Mouse (Mus musculus): Measurements from ENCODE around the gene 4933416C03Rik. TPM values are rescaled to one million over a fixed set of nuclear protein-coding genes. Genes with fewer than 3 reads are reported as not detected.

4933416C03Rik gene
- not detected in 2 replicates for polyA plus RNA-seq (2015; fragmentation: Nextera tagmentation; extraction: Ambion mirVana)

DNA sequence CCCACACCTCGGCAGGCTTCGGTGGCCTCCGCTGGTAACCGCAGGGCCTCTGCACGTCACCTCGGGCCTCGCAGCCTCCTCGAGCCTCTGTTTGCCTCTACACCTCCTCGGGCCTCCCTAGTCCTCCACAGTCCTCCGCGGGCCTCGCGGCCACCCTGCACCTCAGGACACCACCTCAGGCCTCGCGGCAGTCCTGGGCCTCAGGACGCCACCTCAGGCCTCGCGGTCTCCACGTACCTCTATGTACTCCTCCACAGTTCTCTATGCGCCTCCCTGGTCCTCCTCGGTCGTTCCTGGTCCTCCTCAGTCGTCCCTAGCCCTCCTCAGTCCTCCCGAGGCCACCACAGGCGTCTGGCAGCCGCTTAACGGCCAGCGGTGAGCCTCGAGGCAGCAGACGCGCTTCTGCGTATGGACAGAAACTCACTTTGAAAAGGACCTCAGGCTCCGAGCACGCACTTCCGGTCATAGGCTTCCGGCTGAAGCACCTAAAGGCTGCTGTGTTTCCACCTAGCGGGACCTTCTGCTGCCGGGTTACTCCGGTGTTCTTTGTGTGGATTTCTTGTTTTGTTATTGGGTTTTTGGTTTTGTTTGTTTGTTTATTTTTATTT lies at the start of gene 4933416C03Rik:
Gene 4933416C03Rik, minus strand, starts transcription at position 51 of the 608 bp plus-strand sequence.
- Histone ChIP-seq H3K27ac (ENCODE audit: low read length) (no peak within 1 kb of the TSS), H3K9me3 (ENCODE audit: low read length) (no peaks in the 10 kb centered on the region; the same call in 1 of the 2 replicates), H3K36me3 (ENCODE audit: insufficient read depth, low read length) (no peaks in the 10 kb centered on the region), H3K4me3 (ENCODE audit: low read length) (no peak within 1 kb of the TSS), H3K4me1 (ENCODE audit: insufficient read depth, low read length) (no peaks in the 10 kb centered on the region), H3K4me2 (replicated peaks; ENCODE audit: low read depth, low read length) (no peak within 1 kb of the TSS), H3K27me3 (ENCODE audit: insufficient read depth, low read length) (no peaks in the 10 kb centered on the region), H3K9ac (replicated peaks; ENCODE audit: low read length) (no peak within 1 kb of the TSS)
- 98% methylated on average over 39 of the region's 39 CpGs for WGBS
- ATAC-seq (ENCODE audit: low FRiP score, low TSS enrichment) = no peak

DNA sequence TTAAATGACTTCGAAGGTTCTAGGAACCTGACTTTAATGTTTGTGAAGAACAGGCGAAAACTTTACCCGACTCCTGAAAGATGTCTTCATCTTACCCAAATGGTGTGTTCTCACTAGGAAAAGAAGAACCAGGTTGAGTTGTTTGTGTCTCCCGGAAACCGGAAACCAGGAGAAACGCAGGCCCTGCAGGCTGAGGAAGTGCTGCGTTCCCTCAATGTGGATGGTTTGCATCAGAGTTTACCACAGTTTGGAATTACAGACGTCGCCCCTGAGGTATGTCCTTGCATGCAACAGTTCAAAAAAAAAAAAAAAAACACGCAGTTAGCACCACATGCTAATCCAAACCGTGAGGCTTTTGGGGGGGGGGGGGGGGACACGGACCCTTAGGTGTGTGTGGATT lies 48.6 kb upstream of the 4933416C03Rik start:
- Histone ChIP-seq H3K27ac (ENCODE audit: low read length) (no peak overlapping the region), H3K4me1 (ENCODE audit: insufficient read depth, low read length) (no peaks in the 10 kb centered on the region), H3K4me2 (replicated peaks; ENCODE audit: low read depth, low read length) (no peak overlapping the region), H3K9ac (replicated peaks; ENCODE audit: low read length) (no peak overlapping the region), H3K36me3 (ENCODE audit: insufficient read depth, low read length) (no peaks in the 10 kb centered on the region), H3K4me3 (ENCODE audit: low read length) (no peak overlapping the region), H3K9me3 (ENCODE audit: low read length) (no peaks in the 10 kb centered on the region), H3K27me3 (ENCODE audit: insufficient read depth, low read length) (no peaks in the 10 kb centered on the region)
- no peak for ATAC-seq (ENCODE audit: low FRiP score, low TSS enrichment)
- 72% methylated on average over 11 of the region's 12 CpGs for WGBS

DNA sequence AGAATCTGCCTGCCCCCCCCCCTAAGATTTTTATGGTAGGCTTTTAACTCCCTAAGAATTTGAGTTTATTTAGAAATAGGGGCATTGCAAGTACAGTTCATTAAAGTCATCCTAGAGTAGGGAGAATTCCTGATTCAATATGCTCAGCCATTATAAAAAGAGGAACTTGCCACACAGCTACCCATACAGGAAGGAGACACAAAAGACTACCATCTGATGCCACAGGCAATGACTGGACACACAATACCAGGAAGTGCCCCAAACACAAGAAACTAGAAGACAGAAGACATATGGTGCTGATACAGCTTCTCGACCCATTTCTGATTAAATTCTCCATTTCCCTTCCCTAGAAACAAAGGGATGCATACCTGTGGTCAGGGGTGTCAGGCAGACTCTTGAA lies 43.0 kb upstream of the 4933416C03Rik start:
- no peak overlapping the region for H3K4me3 ChIP-seq (ENCODE audit: low read length)
- H3K4me2 ChIP-seq (replicated peaks; ENCODE audit: low read depth, low read length) = no peak overlapping the region
- WGBS = 63% methylated on average over 1 of the region's 1 CpGs
- ATAC-seq (ENCODE audit: low FRiP score, low TSS enrichment) = no peak
- no peak overlapping the region for H3K27ac ChIP-seq (ENCODE audit: low read length)
- H3K9ac ChIP-seq (replicated peaks; ENCODE audit: low read length) = no peak overlapping the region
- no peaks in the 10 kb centered on the region for H3K4me1 ChIP-seq (ENCODE audit: insufficient read depth, low read length)
- H3K9me3 ChIP-seq (ENCODE audit: low read length) = peaks cover 4% of the 10 kb centered on the region; the same call in 1 of the 2 replicates
- H3K27me3 ChIP-seq (ENCODE audit: insufficient read depth, low read length) = no peaks in the 10 kb centered on the region
- H3K36me3 ChIP-seq (ENCODE audit: insufficient read depth, low read length) = no peaks in the 10 kb centered on the region

DNA sequence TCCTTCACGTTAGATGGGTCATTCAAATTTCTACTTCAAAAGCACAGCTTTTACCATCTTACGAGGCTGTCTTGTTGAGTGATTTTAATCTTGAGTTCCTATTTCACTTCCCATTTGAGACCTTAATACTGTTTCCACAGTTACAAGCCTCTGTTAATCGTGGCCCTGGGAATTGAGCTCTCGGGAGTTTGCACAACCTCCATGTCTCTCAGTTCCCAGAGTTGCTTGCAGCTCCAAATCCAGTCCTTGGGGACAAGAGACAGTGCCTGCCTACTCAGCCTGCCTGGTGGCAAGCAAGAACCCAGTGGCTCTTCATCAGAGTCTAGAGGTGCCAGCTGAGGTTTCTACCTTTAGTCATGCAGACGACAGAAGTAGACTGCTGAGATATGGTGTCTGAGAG lies 41.0 kb upstream of the 4933416C03Rik start:
- Histone ChIP-seq H3K9me3 (ENCODE audit: low read length) (peaks cover 4% of the 10 kb centered on the region; the same call in 1 of the 2 replicates), H3K4me1 (ENCODE audit: insufficient read depth, low read length) (no peaks in the 10 kb centered on the region), H3K9ac (replicated peaks; ENCODE audit: low read length) (no peak overlapping the region), H3K4me3 (ENCODE audit: low read length) (no peak overlapping the region), H3K4me2 (replicated peaks; ENCODE audit: low read depth, low read length) (no peak overlapping the region), H3K27ac (ENCODE audit: low read length) (no peak overlapping the region), H3K27me3 (ENCODE audit: insufficient read depth, low read length) (no peaks in the 10 kb centered on the region), H3K36me3 (ENCODE audit: insufficient read depth, low read length) (no peaks in the 10 kb centered on the region)
- 85% methylated on average over 5 of the region's 5 CpGs for WGBS
- no peak for ATAC-seq (ENCODE audit: low FRiP score, low TSS enrichment)

DNA sequence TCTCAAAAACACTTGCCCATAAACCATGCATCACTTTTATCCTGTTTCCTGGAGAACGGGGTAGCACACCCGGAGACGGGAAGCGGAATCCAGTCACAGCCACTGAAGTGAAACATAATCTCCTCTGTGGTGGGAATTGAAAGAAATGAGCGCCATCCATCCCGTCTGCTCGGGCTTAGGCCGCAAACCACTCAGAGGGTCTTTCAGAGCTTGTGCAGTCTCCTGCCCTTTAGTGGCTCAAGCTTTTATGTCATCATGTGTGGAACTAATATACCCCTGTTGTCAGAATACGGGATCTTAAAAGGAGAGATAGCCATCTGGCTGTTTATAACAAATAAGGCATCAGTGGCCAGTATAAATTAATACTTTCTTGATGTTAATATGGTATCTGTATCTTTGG lies 32.4 kb upstream of the 4933416C03Rik start:
- 31% methylated on average over 9 of the region's 9 CpGs for WGBS
- no peak for ATAC-seq (ENCODE audit: low FRiP score, low TSS enrichment)
- Histone ChIP-seq H3K9me3 (ENCODE audit: low read length) (no peaks in the 10 kb centered on the region), H3K4me2 (replicated peaks; ENCODE audit: low read depth, low read length) (no peak overlapping the region), H3K4me1 (ENCODE audit: insufficient read depth, low read length) (no peaks in the 10 kb centered on the region), H3K9ac (replicated peaks; ENCODE audit: low read length) (no peak overlapping the region), H3K4me3 (ENCODE audit: low read length) (no peak overlapping the region), H3K27me3 (ENCODE audit: insufficient read depth, low read length) (no peaks in the 10 kb centered on the region), H3K36me3 (ENCODE audit: insufficient read depth, low read length) (no peaks in the 10 kb centered on the region), H3K27ac (ENCODE audit: low read length) (no peak overlapping the region)

DNA sequence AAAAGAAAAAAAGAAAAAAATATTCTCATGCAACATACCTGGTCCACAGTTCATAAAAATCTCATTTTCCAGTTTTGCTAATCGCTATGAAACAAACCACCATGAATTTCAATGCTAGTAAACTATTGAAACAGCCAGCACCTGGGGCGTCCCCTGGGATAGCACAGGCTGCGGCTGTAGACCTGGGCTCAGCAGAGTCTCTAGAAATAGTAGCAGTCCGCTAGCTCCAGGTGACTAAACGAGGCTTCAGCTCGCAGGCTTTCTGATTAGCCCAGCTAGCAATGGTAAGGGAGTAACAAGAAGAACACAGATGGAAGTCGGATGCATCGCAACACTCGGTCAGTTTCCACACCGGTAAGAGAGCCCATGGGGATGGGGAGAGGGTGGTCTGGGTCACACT lies 30.0 kb upstream of the 4933416C03Rik start:
- H3K9ac ChIP-seq (replicated peaks; ENCODE audit: low read length) = no peak overlapping the region
- WGBS = 92% methylated on average over 10 of the region's 10 CpGs
- no peaks in the 10 kb centered on the region for H3K4me1 ChIP-seq (ENCODE audit: insufficient read depth, low read length)
- no peaks in the 10 kb centered on the region for H3K36me3 ChIP-seq (ENCODE audit: insufficient read depth, low read length)
- H3K4me2 ChIP-seq (replicated peaks; ENCODE audit: low read depth, low read length) = no peak overlapping the region
- no peaks in the 10 kb centered on the region for H3K27me3 ChIP-seq (ENCODE audit: insufficient read depth, low read length)
- no peak overlapping the region for H3K4me3 ChIP-seq (ENCODE audit: low read length)
- no peak overlapping the region for H3K27ac ChIP-seq (ENCODE audit: low read length)
- ATAC-seq (ENCODE audit: low FRiP score, low TSS enrichment) = no peak
- H3K9me3 ChIP-seq (ENCODE audit: low read length) = no peaks in the 10 kb centered on the region

DNA sequence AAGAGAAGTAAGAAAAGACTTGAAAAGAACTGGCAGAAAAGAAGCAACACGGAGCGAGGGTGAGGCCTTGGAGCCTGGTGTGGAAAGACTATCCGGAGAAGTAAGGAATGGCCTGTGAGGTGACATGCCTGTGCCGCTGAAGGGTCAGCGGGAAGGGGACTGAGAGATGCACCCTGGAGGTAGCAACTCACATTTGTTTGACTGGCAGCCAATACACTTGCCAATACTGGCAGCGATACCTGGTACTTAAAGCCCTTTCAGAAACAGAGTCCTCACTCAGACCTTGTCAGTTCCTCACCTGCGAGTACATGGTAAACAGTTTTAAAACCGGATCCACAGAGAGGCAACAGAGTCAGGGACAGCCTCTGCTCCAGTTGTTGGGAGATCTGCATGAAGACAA lies 26.5 kb upstream of the 4933416C03Rik start:
- Histone ChIP-seq H3K27me3 (ENCODE audit: insufficient read depth, low read length) (no peaks in the 10 kb centered on the region), H3K27ac (ENCODE audit: low read length) (no peak overlapping the region), H3K4me2 (replicated peaks; ENCODE audit: low read depth, low read length) (no peak overlapping the region), H3K36me3 (ENCODE audit: insufficient read depth, low read length) (no peaks in the 10 kb centered on the region), H3K9me3 (ENCODE audit: low read length) (no peaks in the 10 kb centered on the region), H3K4me1 (ENCODE audit: insufficient read depth, low read length) (no peaks in the 10 kb centered on the region), H3K9ac (replicated peaks; ENCODE audit: low read length) (no peak overlapping the region), H3K4me3 (ENCODE audit: low read length) (no peak overlapping the region)
- ATAC-seq (ENCODE audit: low FRiP score, low TSS enrichment) = no peak
- WGBS = 95% methylated on average over 8 of the region's 8 CpGs

DNA sequence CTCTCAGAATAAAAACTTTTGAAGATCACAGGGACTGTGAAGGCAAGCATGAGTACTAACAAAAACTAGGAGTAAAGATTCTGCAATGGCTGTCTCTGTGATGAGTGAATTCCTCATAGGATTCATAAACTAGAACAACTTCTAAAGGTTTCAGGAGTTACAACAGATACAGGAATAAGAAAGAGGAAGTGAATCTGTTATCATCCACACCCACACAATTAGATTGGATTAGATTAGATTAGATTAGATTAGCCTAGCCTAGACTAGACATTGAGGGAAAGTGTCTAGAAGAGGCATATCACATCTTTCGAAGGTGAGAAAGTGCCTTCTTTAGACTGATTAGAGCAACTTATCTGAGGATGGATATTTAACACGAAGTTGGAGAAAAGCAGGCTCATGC lies 21.5 kb upstream of the 4933416C03Rik start:
- no peak overlapping the region for H3K27ac ChIP-seq (ENCODE audit: low read length)
- H3K4me2 ChIP-seq (replicated peaks; ENCODE audit: low read depth, low read length) = no peak overlapping the region
- no peak overlapping the region for H3K9ac ChIP-seq (replicated peaks; ENCODE audit: low read length)
- no peaks in the 10 kb centered on the region for H3K4me1 ChIP-seq (ENCODE audit: insufficient read depth, low read length)
- no peak for ATAC-seq (ENCODE audit: low FRiP score, low TSS enrichment)
- no peaks in the 10 kb centered on the region for H3K27me3 ChIP-seq (ENCODE audit: insufficient read depth, low read length)
- H3K36me3 ChIP-seq (ENCODE audit: insufficient read depth, low read length) = no peaks in the 10 kb centered on the region
- no peaks in the 10 kb centered on the region for H3K9me3 ChIP-seq (ENCODE audit: low read length)
- H3K4me3 ChIP-seq (ENCODE audit: low read length) = no peak overlapping the region
- 81% methylated on average over 2 of the region's 2 CpGs for WGBS

DNA sequence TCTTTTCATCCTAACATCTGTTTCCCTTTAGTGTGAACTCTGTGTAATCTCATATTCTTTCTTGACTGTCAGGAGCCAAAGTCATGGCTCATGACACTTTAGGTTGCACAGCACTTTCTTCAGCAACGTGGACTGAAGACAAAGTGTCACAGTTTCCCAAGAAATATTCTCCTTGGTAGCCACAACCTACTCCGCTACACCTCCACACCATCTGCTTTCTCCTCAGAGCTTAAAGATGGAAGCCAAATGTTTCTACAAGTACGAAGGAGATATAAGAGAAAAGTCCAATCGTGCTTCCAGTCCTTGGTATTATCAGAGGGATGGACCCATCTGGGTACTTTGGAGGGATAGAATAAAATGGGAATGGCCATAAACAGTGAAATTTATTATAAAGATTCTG lies 18.5 kb upstream of the 4933416C03Rik start:
- Histone ChIP-seq H3K4me2 (replicated peaks; ENCODE audit: low read depth, low read length) (no peak overlapping the region), H3K9me3 (ENCODE audit: low read length) (no peaks in the 10 kb centered on the region), H3K9ac (replicated peaks; ENCODE audit: low read length) (no peak overlapping the region), H3K27me3 (ENCODE audit: insufficient read depth, low read length) (no peaks in the 10 kb centered on the region), H3K4me3 (ENCODE audit: low read length) (no peak overlapping the region), H3K36me3 (ENCODE audit: insufficient read depth, low read length) (no peaks in the 10 kb centered on the region), H3K4me1 (ENCODE audit: insufficient read depth, low read length) (no peaks in the 10 kb centered on the region), H3K27ac (ENCODE audit: low read length) (no peak overlapping the region)
- 73% methylated on average over 4 of the region's 4 CpGs for WGBS
- ATAC-seq (ENCODE audit: low FRiP score, low TSS enrichment) = no peak

DNA sequence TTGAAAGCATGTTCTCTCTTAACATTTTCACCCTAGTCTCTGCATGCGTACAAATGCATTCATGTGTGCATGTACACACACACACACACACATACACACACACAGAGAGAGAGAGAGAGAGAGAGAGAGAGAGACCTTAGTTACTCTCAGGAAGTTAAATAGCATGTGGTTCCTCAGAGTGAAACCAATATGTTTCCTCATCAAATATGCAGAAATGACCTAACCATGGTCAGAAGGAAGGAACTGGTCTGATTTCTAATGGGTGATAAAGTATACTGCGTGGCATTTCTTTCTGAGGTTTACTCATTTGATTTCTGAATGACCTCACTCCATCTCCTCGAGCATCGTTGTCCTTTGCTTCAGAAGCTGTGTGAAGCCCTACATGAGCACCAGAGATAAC lies 17.5 kb upstream of the 4933416C03Rik start:
- no peak for ATAC-seq (ENCODE audit: low FRiP score, low TSS enrichment)
- H3K36me3 ChIP-seq (ENCODE audit: insufficient read depth, low read length) = no peaks in the 10 kb centered on the region
- H3K27ac ChIP-seq (ENCODE audit: low read length) = no peak overlapping the region
- 70% methylated on average over 4 of the region's 4 CpGs for WGBS
- no peak overlapping the region for H3K9ac ChIP-seq (replicated peaks; ENCODE audit: low read length)
- H3K27me3 ChIP-seq (ENCODE audit: insufficient read depth, low read length) = no peaks in the 10 kb centered on the region
- H3K4me3 ChIP-seq (ENCODE audit: low read length) = no peak overlapping the region
- no peak overlapping the region for H3K4me2 ChIP-seq (replicated peaks; ENCODE audit: low read depth, low read length)
- no peaks in the 10 kb centered on the region for H3K4me1 ChIP-seq (ENCODE audit: insufficient read depth, low read length)
- no peaks in the 10 kb centered on the region for H3K9me3 ChIP-seq (ENCODE audit: low read length)

All from kidney, embryonic 16.5 days (tissue).